Mouse (Mus musculus): Measurements from ENCODE around the gene Rad9a. TPM values are rescaled to one million over a fixed set of nuclear protein-coding genes. Genes with fewer than 3 reads are reported as not detected.
A peak's percentile ranks its signal among the peaks of the same experiment; 100 is the strongest.

The Rad9a gene
- total RNA-seq, 2 experiments from 2014 or later = 6.0 to 8.6 TPM

- intact Hi-C loops (cut with DNase I) = no loop called here
These were observed 18.5 kb upstream of the Rad9a start for GRCm38 (mm10) chr19:4219943-4220342.

GRCm38 (mm10) chr19:4218784-4219183 lies 17.3 kb upstream of the Rad9a start:
- no peak for DNase-seq
- intact Hi-C loops (cut with DNase I) = no loop called here

More at GRCm38 (mm10) chr19:4219943-4220342, 18.5 kb upstream of the Rad9a start:
- DNase-seq = no peak

- DNase-seq = no peak
- intact Hi-C loops (cut with DNase I) = no loop called here
These were observed 16.8 kb upstream of the Rad9a start for GRCm38 (mm10) chr19:4218293-4218692.

- no peak for DNase-seq
- intact Hi-C loops (cut with DNase I) = no loop called here
These were observed 16.4 kb upstream of the Rad9a start for GRCm38 (mm10) chr19:4217855-4218254.

- intact Hi-C loops (cut with DNase I) = no loop called here
These were observed 15.7 kb upstream of the Rad9a start for GRCm38 (mm10) chr19:4217140-4217539.

DNA sequence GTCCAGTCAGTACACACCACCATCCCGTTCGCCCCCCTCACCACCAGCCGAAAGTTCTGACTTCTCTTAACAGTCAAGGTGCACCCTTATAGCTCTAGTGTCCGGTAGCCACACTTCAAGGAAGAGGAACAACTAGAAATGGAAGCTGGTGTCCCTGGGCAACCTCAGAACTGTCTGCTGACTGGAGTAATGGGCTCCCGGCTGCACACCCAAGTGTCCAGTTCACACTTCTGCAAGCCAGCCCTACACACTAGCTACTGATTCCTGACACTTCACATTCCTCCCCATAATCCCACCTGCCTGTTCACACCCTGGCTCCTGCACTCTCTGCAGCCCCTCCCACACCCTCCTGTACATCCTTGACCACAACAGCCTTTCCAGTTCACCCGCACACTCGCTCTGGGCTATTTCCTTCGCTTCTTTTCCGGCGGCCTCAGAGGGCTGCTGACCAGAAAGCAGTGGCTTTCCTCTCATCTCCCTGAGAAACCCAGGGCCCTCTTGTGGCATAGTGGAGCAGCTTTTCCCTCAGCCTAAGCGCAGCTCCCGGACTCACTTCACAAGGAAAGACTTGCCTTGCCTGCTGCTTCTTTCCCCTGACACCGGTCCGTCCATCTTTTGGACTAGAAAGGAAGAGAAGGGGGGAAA lies 14.7 kb upstream of the Rad9a start:
- peak; percentile 61 to 67 for DNase-seq
- intact Hi-C loops (cut with DNase I) = no loop called here

More at GRCm38 (mm10) chr19:4217140-4217539, 15.7 kb upstream of the Rad9a start:
- no peak for DNase-seq

DNA sequence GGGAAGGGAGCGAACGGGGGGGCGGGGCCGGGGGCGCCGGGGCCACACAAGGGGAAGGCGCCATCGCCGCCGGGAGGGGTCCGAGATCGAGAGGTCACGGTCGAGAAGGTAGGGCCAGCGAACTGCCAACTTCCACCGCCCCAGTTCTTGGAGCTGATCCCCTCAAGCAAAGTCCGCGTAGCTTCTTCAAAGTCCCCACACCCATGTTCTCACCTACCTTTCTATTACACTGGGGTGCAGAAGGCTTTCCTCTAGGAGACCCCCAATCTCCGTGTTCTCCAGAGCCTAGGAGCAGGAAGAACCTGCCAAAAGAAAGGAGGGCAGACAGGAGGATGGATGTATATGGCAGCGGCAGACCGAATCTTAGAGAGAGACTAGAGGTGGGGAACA lies 14.0 kb upstream of the Rad9a start:
- intact Hi-C loops (cut with DNase I) = no loop called here
- DNase-seq = no peak

DNA sequence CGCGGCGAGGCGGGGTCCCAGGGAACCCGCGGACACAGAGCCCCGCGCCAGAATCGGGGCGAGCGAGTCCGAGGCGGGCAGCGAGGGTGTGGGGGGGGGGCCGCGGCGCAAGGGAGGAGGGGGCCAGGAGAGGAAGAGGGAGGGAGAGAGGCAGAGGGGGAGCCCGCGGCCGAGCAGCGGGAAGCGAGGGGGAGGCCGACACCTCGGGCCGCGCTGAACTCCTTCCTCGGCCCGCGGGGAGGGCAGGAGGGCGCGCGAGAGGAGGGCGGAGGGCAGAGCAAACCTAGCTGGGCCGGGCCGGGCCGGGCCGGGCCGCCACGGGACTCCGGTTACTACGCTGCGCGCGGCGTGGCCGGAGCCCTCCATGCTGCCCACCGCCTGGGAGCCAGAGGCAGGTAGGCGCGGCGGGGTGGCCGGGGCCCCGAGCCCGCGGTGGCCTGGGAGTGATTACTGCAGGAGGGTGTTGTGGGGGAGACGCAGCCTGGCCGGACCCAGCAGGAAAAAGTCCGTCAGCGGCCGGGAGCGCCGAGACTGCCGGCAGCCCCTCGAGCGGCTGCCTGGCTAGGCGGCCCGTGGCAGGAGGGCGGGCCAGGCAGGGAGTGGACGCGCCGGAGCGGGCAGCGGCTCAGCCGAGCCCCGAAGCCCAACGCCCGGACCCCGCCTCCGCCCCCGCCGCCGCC lies 13.4 kb upstream of the Rad9a start:
- intact Hi-C loops (cut with DNase I) = no loop called here
- DNase-seq = peak; percentile 46 to 49

DNA sequence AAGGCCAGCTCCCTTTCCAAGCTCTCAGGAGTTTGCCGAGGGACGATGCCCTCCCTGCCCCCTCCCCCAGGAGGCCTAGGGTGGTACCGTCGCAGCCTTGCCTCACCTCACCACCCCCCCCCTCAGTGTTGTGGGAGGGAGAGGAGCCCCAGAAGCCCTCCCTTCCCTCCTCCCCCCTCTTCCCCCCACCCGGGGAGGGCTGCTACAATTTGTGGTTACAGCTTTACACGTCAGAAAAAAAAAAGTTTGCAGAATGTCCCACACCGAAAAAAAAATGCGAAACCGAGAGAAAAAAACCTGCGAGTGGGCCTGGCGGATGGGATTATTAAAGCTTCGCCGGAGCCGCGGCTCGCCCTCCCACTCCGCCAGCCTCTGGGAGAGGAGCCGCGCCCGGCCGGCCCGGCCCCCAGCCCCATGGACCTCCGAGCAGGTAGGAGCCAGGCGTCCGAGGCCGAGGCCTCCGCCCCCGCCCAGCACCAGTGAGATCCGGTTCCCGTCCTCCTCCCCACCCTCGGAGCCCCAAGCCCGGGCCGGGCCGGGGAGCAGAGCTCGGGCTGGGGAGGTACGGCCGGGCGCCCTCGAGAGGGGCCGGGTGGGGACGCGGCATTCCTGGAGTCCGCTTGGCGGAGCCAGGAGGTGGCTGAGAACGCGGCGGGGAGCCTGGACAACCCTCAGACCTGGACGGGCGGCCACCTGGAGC lies 12.8 kb upstream of the Rad9a start, which contains the start of the genes Clcf1 and AC109138.7:
Gene Clcf1 (plus strand): TSS at position 168 of the 700 bp plus-strand sequence.
Gene AC109138.7 (plus strand): TSS at position 287 of the 700 bp plus-strand sequence.
- DNase-seq = peak; percentile 55 to 63
- intact Hi-C loops (cut with DNase I) = no loop called here

- intact Hi-C loops (cut with DNase I) = no loop called here
- DNase-seq = peak in 1 of 2 experiments; percentile 47
These were observed 12.1 kb upstream of the Rad9a start for GRCm38 (mm10) chr19:4213524-4213974.

DNA sequence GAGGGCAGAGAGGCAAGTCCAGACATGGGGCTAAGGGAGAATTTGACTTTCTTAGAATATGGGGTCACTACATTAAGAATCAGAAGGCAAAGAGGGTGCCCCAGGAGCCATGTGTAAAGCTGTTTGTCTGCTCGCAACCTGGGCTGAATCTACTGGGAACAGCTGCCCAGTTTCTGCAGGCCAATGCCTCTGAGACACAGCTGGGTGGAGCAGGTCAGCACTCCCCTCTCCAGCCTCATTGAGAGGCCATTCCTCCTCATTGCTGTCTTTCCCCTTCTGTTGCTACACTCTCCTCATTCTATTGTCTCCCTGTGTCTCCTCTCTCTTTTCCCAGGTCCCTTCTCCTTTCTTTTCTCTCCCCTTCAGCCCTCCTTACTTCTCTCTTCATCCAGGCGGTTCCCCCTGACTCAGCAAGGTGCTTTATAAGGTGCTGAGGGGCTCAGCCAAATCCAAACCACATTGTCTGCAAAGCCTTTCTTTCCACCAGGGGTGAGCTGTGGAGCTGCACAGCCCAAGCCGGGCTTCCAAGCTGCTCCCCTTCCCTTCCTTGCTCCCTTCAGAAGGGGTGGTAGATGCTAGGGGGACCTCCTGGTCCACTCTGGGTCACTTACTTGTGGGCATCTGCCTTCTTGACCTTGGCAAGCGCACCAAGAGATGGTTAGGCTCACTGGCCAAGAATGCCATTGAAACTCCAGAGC lies 10.6 kb upstream of the Rad9a start:
- DNase-seq = no peak
- intact Hi-C loops (cut with DNase I) = no loop called here

- intact Hi-C loops (cut with DNase I) = loop anchor here (5.0 kb wide), 1 partner anchor 99 kb away; the partner anchor contains the start of gene Grk2
- no peak for DNase-seq
These were observed 7.1 kb upstream of the Rad9a start for GRCm38 (mm10) chr19:4208563-4208962.

DNA sequence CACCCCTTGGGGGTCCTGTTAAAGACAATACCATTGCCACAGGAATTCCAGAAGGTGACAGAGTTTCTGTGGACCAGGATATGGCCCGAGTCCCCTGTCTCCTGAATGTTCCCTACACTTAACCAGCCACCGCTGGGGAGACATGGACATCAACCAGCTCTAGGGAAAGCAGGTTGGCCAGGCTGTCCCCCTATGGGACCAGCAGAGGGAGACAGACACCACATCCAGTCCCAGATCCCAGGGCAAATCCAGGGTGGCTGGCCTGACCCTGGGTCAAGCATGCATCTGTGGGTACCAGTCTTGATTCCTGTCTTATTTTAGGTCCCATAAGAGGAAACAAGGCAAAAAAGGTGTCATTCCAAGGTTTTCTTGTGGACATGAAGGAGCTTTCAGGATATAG lies 5.5 kb upstream of the Rad9a start:
- intact Hi-C loops (cut with DNase I) = loop anchor here (1.0 to 5.0 kb wide), 2 partner anchors 21 to 100 kb away; partner anchors contain the start of gene Grk2
- DNase-seq = peak; percentile 81 to 85

DNA sequence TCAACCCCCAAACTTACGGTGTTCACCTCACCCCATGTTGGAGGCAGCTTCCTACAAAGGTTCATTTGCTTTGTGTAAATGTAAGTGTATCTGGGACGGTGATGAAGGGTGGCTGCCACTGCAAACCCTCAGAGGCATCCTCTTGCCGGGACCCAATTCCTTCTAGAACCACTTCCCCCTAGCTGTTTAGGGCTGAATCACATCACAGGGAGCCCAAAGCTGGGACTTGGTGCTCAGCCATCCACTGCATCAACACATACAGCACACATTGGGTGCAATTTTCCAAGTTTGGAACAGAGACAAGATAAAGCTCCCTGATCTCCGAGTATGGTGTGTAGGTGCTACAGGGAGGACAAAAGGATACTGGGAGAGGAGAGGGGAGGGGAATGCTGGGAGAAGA lies 3.4 kb upstream of the Rad9a start:
- DNase-seq = peak in 1 of 2 experiments; percentile 9
- intact Hi-C loops (cut with DNase I) = loop anchor here (5.0 kb wide), 1 partner anchor 102 kb away; the partner anchor contains the start of gene Grk2

DNA sequence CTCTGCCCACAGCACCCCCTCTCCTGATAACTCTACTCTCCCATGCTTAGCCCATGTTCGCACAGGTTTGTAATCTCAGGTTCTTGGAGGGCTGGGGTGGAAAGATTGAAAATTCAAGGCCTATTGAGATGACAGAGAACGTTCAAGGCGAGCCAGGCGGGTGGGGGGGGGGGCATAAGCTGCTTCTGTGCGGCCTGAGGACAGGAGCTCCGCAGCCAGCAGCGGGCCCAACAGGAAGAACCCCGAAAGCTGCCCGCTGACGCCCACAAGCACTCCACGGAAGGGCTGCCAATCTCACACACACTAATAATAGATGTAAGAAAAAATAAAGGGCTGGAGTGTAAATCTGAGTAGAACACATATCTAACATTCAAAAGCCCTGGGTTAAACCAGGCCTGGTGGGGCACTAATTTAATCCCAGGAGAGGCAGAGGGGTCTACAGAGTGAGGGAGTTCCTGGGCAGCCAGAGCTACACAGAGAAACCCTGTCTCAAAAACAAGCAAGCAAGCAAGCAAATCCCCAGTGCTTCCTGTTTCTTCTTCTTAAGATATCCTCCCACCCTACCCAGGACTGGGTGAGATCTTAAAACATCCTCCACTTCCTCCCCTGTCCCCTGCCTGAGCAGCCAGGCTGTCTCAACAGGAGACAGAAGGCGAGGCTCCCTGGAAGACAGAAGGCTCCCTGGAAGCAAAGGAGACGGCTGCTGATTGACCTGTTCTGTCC lies 2.3 kb upstream of the Rad9a start:
- peak in 1 of 2 experiments; percentile 24 for DNase-seq
- intact Hi-C loops (cut with DNase I) = loop anchor here (2.0 kb wide), 1 partner anchor 105 kb away; the partner anchor contains the start of gene Pitpnm1

DNA sequence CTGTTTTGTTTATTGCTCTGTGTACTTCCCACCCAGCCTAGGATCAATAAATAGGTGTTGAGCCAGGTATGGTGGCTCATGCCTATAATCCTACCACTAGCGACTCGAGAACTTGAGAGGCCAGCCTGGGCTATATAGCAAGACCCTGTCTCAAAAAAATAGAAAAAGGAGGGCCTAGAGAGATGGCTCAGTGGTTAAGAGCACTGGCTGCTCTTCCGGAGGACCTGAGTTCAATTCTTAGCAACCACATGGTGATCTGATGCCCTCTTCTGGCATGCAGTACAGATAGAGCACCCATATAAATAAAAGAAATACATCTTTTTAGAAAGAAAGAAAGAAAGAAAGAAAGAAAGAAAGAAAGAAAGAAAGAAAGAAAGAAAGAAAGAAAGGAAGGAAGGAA lies 1.7 kb upstream of the Rad9a start:
- DNase-seq = peak in 1 of 2 experiments; percentile 10
- intact Hi-C loops (cut with DNase I) = loop anchor here (2.0 kb wide), 1 partner anchor 104 kb away; the partner anchor contains the start of gene Pitpnm1

DNA sequence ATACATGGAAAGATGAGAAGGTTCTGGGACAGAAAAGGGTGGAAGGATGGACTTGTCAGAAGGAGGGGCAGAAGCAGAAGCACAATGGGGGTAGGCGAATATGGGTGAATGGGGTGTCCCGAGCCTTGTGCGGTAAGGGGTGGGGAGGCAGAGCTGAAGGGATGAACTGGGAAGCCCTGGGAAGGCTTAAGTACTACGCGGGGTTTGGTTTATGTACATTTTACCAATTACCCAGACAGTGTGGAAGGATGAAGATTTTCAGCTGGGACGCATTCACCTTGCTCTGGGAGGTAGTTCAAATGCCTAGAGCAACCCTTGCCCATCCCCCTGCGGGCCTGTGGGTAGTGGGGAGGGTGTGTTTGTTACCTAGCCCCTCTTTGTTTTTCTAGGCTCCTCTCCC lies 687 bp upstream of the Rad9a start:
- intact Hi-C loops (cut with DNase I) = loop anchor here (2.0 kb wide), 1 partner anchor 103 kb away; the partner anchor contains the start of gene Pitpnm1
- peak in 1 of 2 experiments; percentile 9 for DNase-seq

- DNase-seq = no peak
- intact Hi-C loops (cut with DNase I) = no loop called here
These were observed 4.3 kb downstream of the Rad9a start for GRCm38 (mm10) chr19:4197180-4197579.

DNA sequence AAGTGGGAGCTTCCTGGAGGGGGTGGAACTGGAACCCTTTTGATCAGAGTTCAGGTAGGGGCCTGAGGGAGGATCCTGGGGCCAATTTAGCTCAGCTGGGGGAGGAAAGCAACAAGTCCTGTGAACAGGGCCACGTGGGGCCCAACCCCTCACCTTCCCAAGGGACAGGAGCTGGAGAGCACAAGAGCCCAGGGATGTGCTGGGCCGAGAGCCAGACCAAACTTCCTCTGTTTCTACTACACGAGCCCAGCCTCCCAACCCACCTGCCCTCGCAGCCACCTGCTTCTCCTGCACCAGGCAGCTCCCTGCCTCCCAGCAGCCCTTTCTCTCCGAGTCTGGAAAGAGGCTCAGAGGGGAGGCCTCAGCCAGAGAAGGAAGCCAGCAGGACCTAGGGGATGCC lies 4.9 kb downstream of the Rad9a start:
- peak in 1 of 2 experiments; percentile 43 for DNase-seq
- intact Hi-C loops (cut with DNase I) = no loop called here

GRCm38 (mm10) chr19:4196048-4196447 lies 5.4 kb downstream of the Rad9a start:
- intact Hi-C loops (cut with DNase I) = no loop called here
- DNase-seq = peak in 1 of 2 experiments; percentile 10

All from heart, postnatal 10 days (tissue).